Mouse (Mus musculus) limb, embryonic 14.5 days (tissue): ENCODE results near the gene Ccdc183. TPM values are rescaled to one million over a fixed set of nuclear protein-coding genes. Genes with fewer than 3 reads are reported as not detected.

ENCODE experiments used
- ATAC-seq: fragments of 200-750 bp; cut with Nextera tagmentation; 2 replicates; pipeline ENCODE4 v1.8.0; 2017; ENCODE audit warnings: low read depth, moderate number of reproducible peaks, moderate TSS enrichment; ENCODE audit not compliant: low FRiP score
- DNase-seq: peaks from one replicate; pipeline ENCODE4 v3.0.0-alpha.2; 2015; ENCODE audit warnings: low spot score
- H3K27ac ChIP-seq: fragments of 300-500 bp; sonication (generic); replicated peaks from 2 replicates; pipeline ENCODE4 v1.5.1; 2014; ENCODE audit warnings: low read depth, mild to moderate bottlenecking, low read length, moderate library complexity, mixed read lengths
- H3K27me3 ChIP-seq: fragments of 300-500 bp; sonication (generic); 2 replicates; pipeline ENCODE4 v1.6.1; 2014; ENCODE audit warnings: low read length, mixed read lengths; ENCODE audit not compliant: control insufficient read depth, insufficient read depth
- H3K36me3 ChIP-seq: fragments of 300-500 bp; sonication (generic); 2 replicates; pipeline ENCODE4 v1.6.1; 2014; ENCODE audit warnings: mild to moderate bottlenecking, low read length, moderate library complexity, mixed read lengths; ENCODE audit not compliant: control insufficient read depth, insufficient read depth
- H3K4me1 ChIP-seq: fragments of 300-500 bp; sonication (generic); 2 replicates; pipeline ENCODE4 v1.6.1; 2014; ENCODE audit warnings: antibody characterized with exemption, low read length, mixed read lengths; ENCODE audit not compliant: control insufficient read depth, insufficient read depth
- H3K4me2 ChIP-seq: fragments of 300-500 bp; sonication (generic); replicated peaks from 2 replicates; pipeline ENCODE4 v1.6.1; 2014; ENCODE audit warnings: low read depth, mild to moderate bottlenecking, low read length, moderate library complexity; ENCODE audit not compliant: severe bottlenecking
- H3K4me3 ChIP-seq: fragments of 300-500 bp; sonication (generic); replicated peaks from 2 replicates; pipeline ENCODE4 v1.5.1; 2014; ENCODE audit warnings: low read length
- H3K9ac ChIP-seq: fragments of 300-500 bp; sonication (generic); 2 replicates; pipeline ENCODE4 v1.6.1; 2014; ENCODE audit warnings: mild to moderate bottlenecking, low read depth, low read length, moderate library complexity; ENCODE audit not compliant: severe bottlenecking
- H3K9me3 ChIP-seq: fragments of 300-500 bp; sonication (generic); 2 replicates; pipeline ENCODE4 v1.6.1; 2016; ENCODE audit warnings: low read length; ENCODE audit not compliant: control insufficient read depth
- POLR2A ChIP-seq: fragments of 200-500 bp; IDR thresholded peaks from 2 replicates; pipeline ENCODE4 v1.8.0; 2012; ENCODE audit warnings: inconsistent platforms, mild to moderate bottlenecking, moderate library complexity, borderline replicate concordance; ENCODE audit not compliant: insufficient read depth, insufficient read length; ENCODE audit errors: extremely low read depth
- WGBS: fragments of 180-500 bp; shearing (Covaris S2); extraction: QIAGEN DNeasy Blood & Tissue Kit; methylation state at CpG from one replicate; pipeline ENCODE4 v1.1.7; 2014; 5-methylcytosine and 5-hydroxymethylcytosine counted together
- polyA plus RNA-seq, 2 experiments: library from polyadenylated mRNA; depleted of rRNA in 1 of 2; stranded (reverse) in 1 of 2; unstranded in 1 of 2; fragments of >200 nt; fragmentation: Nextera tagmentation in 1 of 2; extraction: Ambion mirVana in 1 of 2; gene quantifications; 2 replicates each; pipeline versions ENCODE4 v1.2.1 to v1.2.3; 2012 to 2014

Gene Ccdc183
- polyA plus RNA-seq, 2 experiments = 0.03 to 0.19 TPM

DNA sequence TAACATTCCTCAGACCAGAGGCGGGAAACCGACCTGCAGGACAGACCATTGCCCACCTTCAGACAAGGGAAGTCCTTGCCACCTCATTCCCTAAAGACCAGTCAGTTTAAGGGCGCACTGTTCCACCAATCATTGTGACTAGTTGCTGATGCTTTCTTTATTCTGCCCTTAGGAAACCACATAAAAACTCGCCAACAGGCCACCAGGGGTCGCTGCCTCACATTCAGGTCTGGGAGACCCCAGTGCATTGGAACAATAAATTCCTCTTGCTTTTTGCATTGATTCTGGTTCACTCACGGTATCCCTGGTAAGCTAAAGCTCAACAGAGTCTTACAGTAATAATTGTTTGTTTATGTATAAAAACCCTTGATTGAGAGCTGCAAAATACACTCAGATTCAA lies 22.4 kb upstream of the Ccdc183 start:
- Histone ChIP-seq H3K9me3 (no peaks in the 10 kb centered on the region), H3K27me3 (no peaks in the 10 kb centered on the region), H3K9ac (no peak overlapping the region), H3K27ac (no peak overlapping the region), H3K4me1 (no peaks in the 10 kb centered on the region), H3K4me3 (no peak overlapping the region), H3K36me3 (no peaks in the 10 kb centered on the region), H3K4me2 (no peak overlapping the region)
- peak; percentile 37 for DNase-seq
- 18% methylated on average over 6 of the region's 6 CpGs for WGBS
- TF ChIP-seq POLR2A = no peak
- no peak for ATAC-seq

- DNase-seq (no peak), ATAC-seq (no peak)
- Histone ChIP-seq H3K4me3 (no peak overlapping the region), H3K9ac (no peak overlapping the region), H3K27me3 (no peaks in the 10 kb centered on the region), H3K36me3 (no peaks in the 10 kb centered on the region), H3K9me3 (no peaks in the 10 kb centered on the region), H3K27ac (no peak overlapping the region), H3K4me2 (no peak overlapping the region), H3K4me1 (no peaks in the 10 kb centered on the region)
- WGBS = 36% methylated on average over 1 of the region's 1 CpGs
- no peak for TF ChIP-seq POLR2A
Observed at GRCm38 (mm10) chr2:25634046-25634445, 16.6 kb upstream of the Ccdc183 start.

DNA sequence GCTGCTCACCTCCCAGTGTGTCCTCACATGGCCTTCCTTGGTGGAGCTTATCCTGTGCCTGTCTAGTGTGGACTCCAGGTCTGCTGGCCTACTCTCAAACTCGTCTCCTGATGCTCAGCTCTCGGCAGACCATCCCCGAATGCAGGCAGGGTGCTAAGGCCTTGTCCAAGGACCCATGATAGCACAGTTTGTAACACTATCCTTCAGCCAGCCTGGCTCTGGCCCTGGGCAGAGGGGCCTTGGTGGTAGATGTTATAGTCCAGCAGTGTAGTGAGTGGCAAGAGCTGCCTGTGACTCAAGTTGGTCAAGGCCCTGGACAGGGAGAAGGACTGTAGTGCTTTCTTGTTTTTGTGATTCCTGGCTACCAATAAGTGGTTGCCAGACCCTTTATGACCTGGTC lies 16.1 kb upstream of the Ccdc183 start:
- H3K27ac ChIP-seq = no peak overlapping the region
- H3K4me3 ChIP-seq = no peak overlapping the region
- no peaks in the 10 kb centered on the region for H3K27me3 ChIP-seq
- H3K9ac ChIP-seq = no peak overlapping the region
- WGBS = 86% methylated on average over 3 of the region's 3 CpGs
- H3K4me1 ChIP-seq = no peaks in the 10 kb centered on the region
- ATAC-seq = no peak
- no peak for DNase-seq
- no peaks in the 10 kb centered on the region for H3K36me3 ChIP-seq
- no peaks in the 10 kb centered on the region for H3K9me3 ChIP-seq
- no peak for TF ChIP-seq POLR2A
- H3K4me2 ChIP-seq = no peak overlapping the region

- no peaks in the 10 kb centered on the region for H3K9me3 ChIP-seq
Observed at GRCm38 (mm10) chr2:25628738-25629137, 11.3 kb upstream of the Ccdc183 start.

GRCm38 (mm10) chr2:25627811-25628210 lies 10.3 kb upstream of the Ccdc183 start, which contains the start of gene Fcna:
Gene Fcna (minus strand): TSS chr2:25628030.
- no peaks in the 10 kb centered on the region for H3K9me3 ChIP-seq
- no peak for DNase-seq
- H3K27ac ChIP-seq = no peak within 1 kb of the TSS
- no peaks in the 10 kb centered on the region for H3K27me3 ChIP-seq
- no peak within 1 kb of the TSS for H3K4me3 ChIP-seq
- ATAC-seq = no peak
- H3K36me3 ChIP-seq = no peaks in the 10 kb centered on the region
- WGBS = 77% methylated on average over 6 of the region's 6 CpGs
- H3K9ac ChIP-seq = no peak within 1 kb of the TSS
- no peak for TF ChIP-seq POLR2A
- no peak within 1 kb of the TSS for H3K4me2 ChIP-seq
- no peaks in the 10 kb centered on the region for H3K4me1 ChIP-seq

More at GRCm38 (mm10) chr2:25628738-25629137, 11.3 kb upstream of the Ccdc183 start:
- TF ChIP-seq POLR2A = no peak
- no peak overlapping the region for H3K9ac ChIP-seq
- H3K4me3 ChIP-seq = no peak overlapping the region
- no peak overlapping the region for H3K4me2 ChIP-seq
- H3K27ac ChIP-seq = no peak overlapping the region
- WGBS = 52% methylated on average over 4 of the region's 4 CpGs
- no peaks in the 10 kb centered on the region for H3K4me1 ChIP-seq
- DNase-seq (no peak), ATAC-seq (no peak)
- H3K36me3 ChIP-seq = no peaks in the 10 kb centered on the region
- no peaks in the 10 kb centered on the region for H3K27me3 ChIP-seq

DNA sequence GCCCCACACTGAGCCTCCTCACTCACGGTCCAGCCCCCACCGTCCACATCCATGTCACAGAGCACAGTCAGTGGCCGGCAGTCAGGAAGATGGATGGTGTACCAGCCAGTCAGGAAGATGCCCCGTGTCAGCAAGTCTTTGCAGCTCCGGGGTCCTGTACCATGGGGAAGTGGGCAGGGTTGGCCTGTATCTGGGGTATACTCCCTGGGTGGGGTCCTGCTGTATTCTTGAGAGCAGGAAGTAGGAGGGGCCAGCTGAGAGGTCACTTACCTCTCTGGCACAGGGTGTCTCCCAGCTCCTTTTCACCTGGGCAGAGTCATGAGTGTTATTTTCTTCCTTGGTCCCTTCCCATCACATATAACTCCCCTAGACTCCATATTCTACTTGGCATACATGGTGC lies 8.5 kb upstream of the Ccdc183 start:
- Histone ChIP-seq H3K27me3 (no peaks in the 10 kb centered on the region), H3K9ac (no peak overlapping the region), H3K4me3 (no peak overlapping the region), H3K9me3 (no peaks in the 10 kb centered on the region), H3K36me3 (no peaks in the 10 kb centered on the region), H3K4me1 (peaks cover 2% of the 10 kb centered on the region; the same call in 1 of the 2 replicates), H3K27ac (no peak overlapping the region), H3K4me2 (no peak overlapping the region)
- 67% methylated on average over 5 of the region's 5 CpGs for WGBS
- no peak for DNase-seq
- TF ChIP-seq POLR2A = no peak
- no peak for ATAC-seq
